Mouse (Mus musculus): ENCODE results near the gene Laptm5. TPM values are rescaled to one million over a fixed set of nuclear protein-coding genes. Genes with fewer than 3 reads are reported as not detected.

Laptm5 gene
- polyA plus RNA-seq, 1 experiment from 2014 or later = 23.7 TPM

GRCm38 (mm10) chr4:130900746-130901145 is 12.2 kb upstream of the Laptm5 start:
- H3K27ac ChIP-seq = no peak overlapping the region
- H3K9ac ChIP-seq (replicated peaks) = no peak overlapping the region
- no peak for ATAC-seq
- H3K9me3 ChIP-seq = no peaks in the 10 kb centered on the region
- H3K4me2 ChIP-seq (replicated peaks) = no peak overlapping the region
- peaks cover 24% of the 10 kb centered on the region for H3K4me1 ChIP-seq (replicated peaks)
- no peaks in the 10 kb centered on the region for H3K36me3 ChIP-seq
- WGBS = 86% methylated on average over 7 of the region's 7 CpGs
- H3K27me3 ChIP-seq = no peaks in the 10 kb centered on the region
- H3K4me3 ChIP-seq (replicated peaks) = no peak overlapping the region

GRCm38 (mm10) chr4:130902289-130902781 is 10.6 kb upstream of the Laptm5 start:
- Histone ChIP-seq H3K9ac (replicated peaks) (no peak overlapping the region), H3K9me3 (no peaks in the 10 kb centered on the region), H3K4me1 (replicated peaks) (peaks cover 30% of the 10 kb centered on the region), H3K4me2 (replicated peaks) (no peak overlapping the region), H3K36me3 (no peaks in the 10 kb centered on the region), H3K27ac (no peak overlapping the region), H3K4me3 (replicated peaks) (no peak overlapping the region), H3K27me3 (no peaks in the 10 kb centered on the region)
- WGBS = 69% methylated on average over 8 of the region's 8 CpGs
- ATAC-seq = no peak

GRCm38 (mm10) chr4:130905025-130905424 is 7.9 kb upstream of the Laptm5 start:
- WGBS = 74% methylated on average over 7 of the region's 7 CpGs
- H3K4me1 ChIP-seq (replicated peaks) = peaks cover 35% of the 10 kb centered on the region
- H3K9ac ChIP-seq (replicated peaks) = no peak overlapping the region
- no peaks in the 10 kb centered on the region for H3K36me3 ChIP-seq
- ATAC-seq = no peak
- no peak overlapping the region for H3K27ac ChIP-seq
- no peak overlapping the region for H3K4me3 ChIP-seq (replicated peaks)
- no peaks in the 10 kb centered on the region for H3K27me3 ChIP-seq
- H3K4me2 ChIP-seq (replicated peaks) = no peak overlapping the region
- H3K9me3 ChIP-seq = no peaks in the 10 kb centered on the region

- Histone ChIP-seq H3K36me3 (no peaks in the 10 kb centered on the region), H3K4me2 (replicated peaks) (no peak overlapping the region), H3K9me3 (no peaks in the 10 kb centered on the region), H3K4me3 (replicated peaks) (no peak overlapping the region), H3K27me3 (no peaks in the 10 kb centered on the region), H3K9ac (replicated peaks) (no peak overlapping the region), H3K4me1 (replicated peaks) (peaks cover 35% of the 10 kb centered on the region), H3K27ac (no peak overlapping the region)
- ATAC-seq = no peak
- 85% methylated on average over 6 of the region's 6 CpGs for WGBS
Measured at GRCm38 (mm10) chr4:130905882-130906281, 7.0 kb upstream of the Laptm5 start.

GRCm38 (mm10) chr4:130906296-130906695 is 6.6 kb upstream of the Laptm5 start:
- Histone ChIP-seq H3K36me3 (no peaks in the 10 kb centered on the region), H3K9ac (replicated peaks) (no peak overlapping the region), H3K9me3 (no peaks in the 10 kb centered on the region), H3K27ac (no peak overlapping the region), H3K27me3 (no peaks in the 10 kb centered on the region), H3K4me1 (replicated peaks) (peaks cover 35% of the 10 kb centered on the region), H3K4me2 (replicated peaks) (no peak overlapping the region), H3K4me3 (replicated peaks) (no peak overlapping the region)
- WGBS = 36% methylated on average over 8 of the region's 8 CpGs
- ATAC-seq = no peak

GRCm38 (mm10) chr4:130907200-130908069 is 5.5 kb upstream of the Laptm5 start:
- no peaks in the 10 kb centered on the region for H3K9me3 ChIP-seq
- no peak overlapping the region for H3K4me2 ChIP-seq (replicated peaks)
- WGBS = 82% methylated on average over 19 of the region's 19 CpGs
- ATAC-seq = no peak
- no peaks in the 10 kb centered on the region for H3K36me3 ChIP-seq
- H3K4me3 ChIP-seq (replicated peaks) = no peak overlapping the region
- no peak overlapping the region for H3K27ac ChIP-seq
- no peak overlapping the region for H3K9ac ChIP-seq (replicated peaks)
- no peaks in the 10 kb centered on the region for H3K27me3 ChIP-seq
- H3K4me1 ChIP-seq (replicated peaks) = peaks cover 32% of the 10 kb centered on the region

GRCm38 (mm10) chr4:130908133-130908532 is 4.8 kb upstream of the Laptm5 start:
- Histone ChIP-seq H3K9me3 (no peaks in the 10 kb centered on the region), H3K27ac (no peak overlapping the region), H3K4me1 (replicated peaks) (peaks cover 32% of the 10 kb centered on the region), H3K36me3 (no peaks in the 10 kb centered on the region), H3K4me3 (replicated peaks) (no peak overlapping the region), H3K9ac (replicated peaks) (no peak overlapping the region), H3K27me3 (no peaks in the 10 kb centered on the region), H3K4me2 (replicated peaks) (no peak overlapping the region)
- ATAC-seq = no peak
- 94% methylated on average over 10 of the region's 10 CpGs for WGBS

GRCm38 (mm10) chr4:130909167-130909874 is 3.6 kb upstream of the Laptm5 start:
- Histone ChIP-seq H3K27me3 (no peaks in the 10 kb centered on the region), H3K36me3 (no peaks in the 10 kb centered on the region), H3K27ac (no peak overlapping the region), H3K4me2 (replicated peaks) (no peak overlapping the region), H3K4me3 (replicated peaks) (no peak overlapping the region), H3K9me3 (no peaks in the 10 kb centered on the region), H3K9ac (replicated peaks) (no peak overlapping the region), H3K4me1 (replicated peaks) (peaks cover 29% of the 10 kb centered on the region)
- WGBS = 57% methylated on average over 17 of the region's 17 CpGs
- no peak for ATAC-seq

GRCm38 (mm10) chr4:130910666-130911065 is 2.3 kb upstream of the Laptm5 start:
- Histone ChIP-seq H3K4me2 (replicated peaks) (no peak overlapping the region), H3K27me3 (no peaks in the 10 kb centered on the region), H3K9me3 (no peaks in the 10 kb centered on the region), H3K9ac (replicated peaks) (no peak overlapping the region), H3K4me1 (replicated peaks) (0 out of 2 replicates have a peak, but pooled peaks cover 17% of the 10 kb centered on the region), H3K36me3 (no peaks in the 10 kb centered on the region), H3K27ac (no peak overlapping the region), H3K4me3 (replicated peaks) (no peak overlapping the region)
- no peak for ATAC-seq
- 48% methylated on average over 7 of the region's 7 CpGs for WGBS

GRCm38 (mm10) chr4:130912626-130913025 is 299 bp upstream of the Laptm5 start:
- Histone ChIP-seq H3K36me3 (no peaks in the 10 kb centered on the region), H3K9ac (replicated peaks) (no peak overlapping the region), H3K4me1 (replicated peaks) (0 out of 2 replicates have a peak, but pooled peaks cover 6% of the 10 kb centered on the region), H3K27me3 (no peaks in the 10 kb centered on the region), H3K9me3 (no peaks in the 10 kb centered on the region), H3K27ac (no peak overlapping the region), H3K4me3 (replicated peaks) (no peak overlapping the region), H3K4me2 (replicated peaks) (no peak overlapping the region)
- 91% methylated on average over 3 of the region's 3 CpGs for WGBS
- ATAC-seq = no peak

- no peaks in the 10 kb centered on the region for H3K9me3 ChIP-seq
- no peak overlapping the region for H3K4me3 ChIP-seq (replicated peaks)
- no peak overlapping the region for H3K27ac ChIP-seq
- H3K9ac ChIP-seq (replicated peaks) = no peak overlapping the region
- H3K4me2 ChIP-seq (replicated peaks) = no peak overlapping the region
- WGBS = 66% methylated on average over 3 of the region's 3 CpGs
- H3K36me3 ChIP-seq = no peaks in the 10 kb centered on the region
- no peaks in the 10 kb centered on the region for H3K27me3 ChIP-seq
- 0 out of 2 replicates have a peak, but pooled peaks cover 5% of the 10 kb centered on the region for H3K4me1 ChIP-seq (replicated peaks)
- no peak for ATAC-seq
Measured at GRCm38 (mm10) chr4:130913511-130913910, 586 bp downstream of the Laptm5 start.

GRCm38 (mm10) chr4:130914011-130914410 is 1.1 kb downstream of the Laptm5 start:
- Histone ChIP-seq H3K36me3 (no peaks in the 10 kb centered on the region), H3K4me1 (replicated peaks) (0 out of 2 replicates have a peak, but pooled peaks cover 5% of the 10 kb centered on the region), H3K9me3 (no peaks in the 10 kb centered on the region), H3K4me3 (replicated peaks) (no peak overlapping the region), H3K4me2 (replicated peaks) (no peak overlapping the region), H3K9ac (replicated peaks) (no peak overlapping the region), H3K27ac (no peak overlapping the region), H3K27me3 (no peaks in the 10 kb centered on the region)
- WGBS = 89% methylated on average over 4 of the region's 4 CpGs
- ATAC-seq = no peak

Data from midbrain, embryonic 13.5 days (tissue).